Mouse (Mus musculus): ENCODE results near the gene Gm10681. TPM values are rescaled to one million over a fixed set of nuclear protein-coding genes. Genes with fewer than 3 reads are reported as not detected.
"Not testable (repeated sequence)": the region's sequence is repeated elsewhere in the genome, so short reads cannot be mapped to it uniquely, and the experiment has no call there.

The Gm10681 gene
- polyA plus RNA-seq, 1 experiment from 2014 or later, result not detected

DNA sequence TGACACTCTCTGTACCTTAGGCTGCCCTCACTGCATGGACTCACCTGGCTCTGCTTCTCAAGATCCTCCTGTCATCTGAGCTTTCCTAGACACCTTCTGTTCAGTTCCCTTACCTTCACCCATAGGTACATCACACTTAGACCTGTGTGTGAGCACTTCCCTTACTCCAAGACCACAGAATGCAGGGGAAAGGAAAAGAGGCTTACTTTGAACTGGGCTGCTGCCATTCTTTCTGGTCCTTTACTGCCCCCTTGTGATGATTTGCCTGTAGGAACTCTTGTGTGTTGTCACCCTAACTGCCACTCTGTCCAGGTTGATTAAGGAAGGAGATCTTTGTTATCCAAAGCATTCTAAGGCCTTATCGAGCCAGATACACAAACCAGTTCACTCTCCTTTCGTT is 38.4 kb downstream of the Gm10681 start:
- H3K9ac ChIP-seq (ENCODE audit: low read length); ATAC-seq (ENCODE audit: insufficient number of reproducible peaks, low FRiP score, low TSS enrichment, low read depth); H3K4me3 ChIP-seq (ENCODE audit: low read depth, low read length); H3K36me3 ChIP-seq (ENCODE audit: control insufficient read depth, insufficient read depth, low read length); DNase-seq (ENCODE audit: low spot score); H3K4me2 ChIP-seq (ENCODE audit: low read depth, severe bottlenecking); H3K4me1 ChIP-seq (ENCODE audit: control insufficient read depth, insufficient read depth, low read length); H3K9me3 ChIP-seq (ENCODE audit: control insufficient read depth, low read length); H3K27ac ChIP-seq (replicated peaks; ENCODE audit: low read depth, low read length); H3K27me3 ChIP-seq (ENCODE audit: control insufficient read depth, insufficient read depth, low read length): not testable (repeated sequence)
- WGBS, result no CpG with 5 or more reads among the region's 2 CpGs

DNA sequence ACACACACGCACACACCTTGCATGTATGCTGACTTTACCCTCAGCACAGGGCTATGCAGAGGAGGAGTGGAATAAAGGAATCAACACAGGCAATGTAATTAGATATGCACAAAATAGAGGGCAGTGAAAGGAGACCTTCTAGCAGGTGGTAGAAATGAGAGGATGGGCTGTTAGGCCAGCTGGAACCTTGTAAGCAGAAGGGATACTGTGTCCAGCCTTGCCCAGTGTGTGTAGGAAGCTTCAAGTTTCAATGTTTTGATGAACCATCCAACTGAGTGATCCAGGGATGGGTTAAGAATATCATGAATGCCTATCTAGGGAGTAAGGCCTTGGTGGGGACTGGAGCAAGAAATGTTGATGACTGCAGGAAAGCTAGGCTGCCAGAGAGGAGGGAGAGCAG is 40.1 kb downstream of the Gm10681 start:
- not testable (repeated sequence) for H3K9ac ChIP-seq (ENCODE audit: low read length); H3K4me2 ChIP-seq (ENCODE audit: low read depth, severe bottlenecking); H3K36me3 ChIP-seq (ENCODE audit: control insufficient read depth, insufficient read depth, low read length); H3K4me3 ChIP-seq (ENCODE audit: low read depth, low read length); DNase-seq (ENCODE audit: low spot score); ATAC-seq (ENCODE audit: insufficient number of reproducible peaks, low FRiP score, low TSS enrichment, low read depth); H3K9me3 ChIP-seq (ENCODE audit: control insufficient read depth, low read length); H3K27me3 ChIP-seq (ENCODE audit: control insufficient read depth, insufficient read depth, low read length); H3K4me1 ChIP-seq (ENCODE audit: control insufficient read depth, insufficient read depth, low read length); H3K27ac ChIP-seq (replicated peaks; ENCODE audit: low read depth, low read length)
- 100% methylated on average over 1 of the region's 1 CpGs for WGBS

DNA sequence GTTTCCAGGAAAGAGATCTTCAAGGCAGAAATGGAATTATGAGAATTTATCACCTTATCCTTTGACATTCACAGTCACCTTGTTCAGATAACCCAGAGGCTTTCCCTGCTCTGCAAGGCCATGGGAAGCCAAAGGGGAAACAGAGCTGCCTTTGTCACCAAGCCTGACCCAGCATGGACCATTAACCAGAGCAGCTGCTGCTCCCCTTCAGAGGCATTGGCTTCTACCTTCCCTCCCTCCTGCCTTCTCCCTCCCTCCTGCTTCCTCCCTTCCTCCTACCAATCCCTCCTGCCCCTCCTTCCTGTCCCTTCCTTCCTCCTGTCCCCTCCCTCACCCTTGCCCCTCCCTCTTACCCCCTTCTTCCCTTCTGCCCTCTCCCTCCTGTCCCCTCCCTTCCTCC is 41.0 kb downstream of the Gm10681 start:
- not testable (repeated sequence) for H3K9ac ChIP-seq (ENCODE audit: low read length); H3K4me2 ChIP-seq (ENCODE audit: low read depth, severe bottlenecking); H3K4me1 ChIP-seq (ENCODE audit: control insufficient read depth, insufficient read depth, low read length); ATAC-seq (ENCODE audit: insufficient number of reproducible peaks, low FRiP score, low TSS enrichment, low read depth); H3K9me3 ChIP-seq (ENCODE audit: control insufficient read depth, low read length); H3K27ac ChIP-seq (replicated peaks; ENCODE audit: low read depth, low read length); H3K36me3 ChIP-seq (ENCODE audit: control insufficient read depth, insufficient read depth, low read length); H3K27me3 ChIP-seq (ENCODE audit: control insufficient read depth, insufficient read depth, low read length); DNase-seq (ENCODE audit: low spot score); H3K4me3 ChIP-seq (ENCODE audit: low read depth, low read length)

DNA sequence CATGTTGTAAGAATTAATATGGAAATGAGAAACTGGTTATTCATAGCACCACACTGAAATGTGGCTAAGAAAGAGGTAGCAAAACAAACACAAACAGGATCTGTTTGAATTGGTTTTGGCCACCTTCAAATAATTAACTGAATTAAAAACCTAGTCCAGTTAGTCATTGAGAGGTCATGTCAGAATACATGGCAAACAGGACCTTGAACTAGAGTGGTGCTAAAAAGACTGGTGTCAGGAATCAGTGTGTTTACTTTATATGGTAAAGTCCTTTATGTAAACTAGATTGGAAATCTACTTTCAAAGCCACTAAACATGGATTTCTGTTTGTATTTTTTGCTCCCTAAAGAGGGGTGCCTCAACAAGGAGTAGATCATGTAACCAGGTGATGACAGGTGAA is 63.6 kb downstream of the Gm10681 start:
- not testable (repeated sequence) for H3K27me3 ChIP-seq (ENCODE audit: control insufficient read depth, insufficient read depth, low read length)

DNA sequence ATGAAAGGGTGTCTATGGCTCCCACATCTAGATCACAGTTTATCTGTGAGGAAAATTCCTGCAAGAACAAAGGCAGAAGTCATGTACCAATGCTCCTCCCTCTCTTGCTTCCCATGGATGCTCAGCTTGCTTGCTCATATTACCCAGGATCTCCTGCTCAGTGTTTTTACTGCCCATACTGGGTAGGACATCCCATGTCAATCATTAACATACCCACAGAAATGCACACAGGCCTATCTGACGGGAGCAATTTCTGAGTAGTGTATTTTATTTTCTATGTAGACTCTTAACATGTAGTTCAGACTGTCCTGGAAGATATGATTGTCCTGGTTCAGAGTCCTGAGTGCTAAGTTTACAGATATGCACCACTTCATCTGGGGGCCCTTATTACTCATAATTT is 64.1 kb downstream of the Gm10681 start:
- H3K4me1 ChIP-seq (ENCODE audit: control insufficient read depth, insufficient read depth, low read length), result not testable (repeated sequence)
- WGBS, result no CpG with 5 or more reads among the region's 1 CpGs

More for the DNA sequence above, 63.6 kb downstream of the Gm10681 start:
- ATAC-seq (ENCODE audit: insufficient number of reproducible peaks, low FRiP score, low TSS enrichment, low read depth); H3K4me2 ChIP-seq (ENCODE audit: low read depth, severe bottlenecking); DNase-seq (ENCODE audit: low spot score); H3K4me1 ChIP-seq (ENCODE audit: control insufficient read depth, insufficient read depth, low read length); H3K27ac ChIP-seq (replicated peaks; ENCODE audit: low read depth, low read length); H3K36me3 ChIP-seq (ENCODE audit: control insufficient read depth, insufficient read depth, low read length); H3K9ac ChIP-seq (ENCODE audit: low read length); H3K9me3 ChIP-seq (ENCODE audit: control insufficient read depth, low read length); H3K4me3 ChIP-seq (ENCODE audit: low read depth, low read length): not testable (repeated sequence)

DNA sequence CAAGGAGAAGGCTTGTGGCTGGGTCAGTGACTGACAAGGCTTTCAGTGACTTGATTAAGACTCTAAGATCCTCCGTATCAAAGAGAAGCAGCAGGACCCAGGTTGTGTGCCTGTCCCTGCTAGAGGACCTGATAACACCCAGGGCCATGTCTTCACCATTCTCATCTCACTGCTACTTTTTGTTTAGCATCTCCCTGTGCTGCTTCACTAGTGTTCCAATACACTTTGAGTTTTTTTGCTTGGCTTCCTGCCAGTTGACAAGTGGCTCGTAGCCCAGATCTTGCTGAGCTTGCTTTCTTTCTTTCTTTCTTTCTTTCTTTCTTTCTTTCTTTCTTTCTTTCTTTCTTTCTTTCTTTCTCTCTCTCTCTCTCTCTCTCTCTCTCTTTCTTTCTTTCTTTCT is 65.8 kb downstream of the Gm10681 start:
- not testable (repeated sequence) for H3K27ac ChIP-seq (replicated peaks; ENCODE audit: low read depth, low read length); H3K9ac ChIP-seq (ENCODE audit: low read length); H3K4me1 ChIP-seq (ENCODE audit: control insufficient read depth, insufficient read depth, low read length); ATAC-seq (ENCODE audit: insufficient number of reproducible peaks, low FRiP score, low TSS enrichment, low read depth); H3K4me2 ChIP-seq (ENCODE audit: low read depth, severe bottlenecking); DNase-seq (ENCODE audit: low spot score); H3K4me3 ChIP-seq (ENCODE audit: low read depth, low read length); H3K36me3 ChIP-seq (ENCODE audit: control insufficient read depth, insufficient read depth, low read length); H3K9me3 ChIP-seq (ENCODE audit: control insufficient read depth, low read length); H3K27me3 ChIP-seq (ENCODE audit: control insufficient read depth, insufficient read depth, low read length)
- 86% methylated on average over 1 of the region's 2 CpGs for WGBS

More for the DNA sequence above, 64.1 kb downstream of the Gm10681 start:
- H3K9me3 ChIP-seq (ENCODE audit: control insufficient read depth, low read length); ATAC-seq (ENCODE audit: insufficient number of reproducible peaks, low FRiP score, low TSS enrichment, low read depth); H3K27ac ChIP-seq (replicated peaks; ENCODE audit: low read depth, low read length); DNase-seq (ENCODE audit: low spot score); H3K27me3 ChIP-seq (ENCODE audit: control insufficient read depth, insufficient read depth, low read length); H3K4me3 ChIP-seq (ENCODE audit: low read depth, low read length); H3K36me3 ChIP-seq (ENCODE audit: control insufficient read depth, insufficient read depth, low read length); H3K9ac ChIP-seq (ENCODE audit: low read length); H3K4me2 ChIP-seq (ENCODE audit: low read depth, severe bottlenecking): not testable (repeated sequence)

DNA sequence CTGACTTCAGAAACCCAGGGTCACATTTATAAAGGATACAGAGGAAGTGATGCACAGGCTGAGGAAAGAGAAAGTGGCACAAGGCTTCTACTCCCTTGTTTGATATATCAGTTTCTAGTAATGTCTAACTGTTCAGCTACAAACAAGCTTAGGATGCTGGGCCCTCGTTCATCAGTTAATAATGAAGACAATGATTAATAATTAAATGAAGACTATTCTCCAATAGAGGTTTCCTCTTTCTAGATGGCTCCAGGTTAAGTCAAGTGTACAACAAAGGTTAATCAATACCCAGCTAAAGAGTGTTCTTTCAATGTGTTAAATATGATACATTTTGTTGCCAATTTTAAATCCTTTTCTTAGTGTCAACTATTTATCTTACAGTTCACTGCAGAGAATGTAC is 78.2 kb downstream of the Gm10681 start, which contains the start of gene Hsd3b4:
TSS of gene Hsd3b4 (minus strand) at position 101 of the 400 bp plus-strand sequence.
- not testable (repeated sequence) for H3K9me3 ChIP-seq (ENCODE audit: control insufficient read depth, low read length); H3K27me3 ChIP-seq (ENCODE audit: control insufficient read depth, insufficient read depth, low read length); ATAC-seq (ENCODE audit: insufficient number of reproducible peaks, low FRiP score, low TSS enrichment, low read depth); H3K4me2 ChIP-seq (ENCODE audit: low read depth, severe bottlenecking); H3K27ac ChIP-seq (replicated peaks; ENCODE audit: low read depth, low read length); H3K4me1 ChIP-seq (ENCODE audit: control insufficient read depth, insufficient read depth, low read length); H3K36me3 ChIP-seq (ENCODE audit: control insufficient read depth, insufficient read depth, low read length); DNase-seq (ENCODE audit: low spot score); H3K4me3 ChIP-seq (ENCODE audit: low read depth, low read length); H3K9ac ChIP-seq (ENCODE audit: low read length)
- WGBS, result no CpG with 5 or more reads among the region's 1 CpGs

DNA sequence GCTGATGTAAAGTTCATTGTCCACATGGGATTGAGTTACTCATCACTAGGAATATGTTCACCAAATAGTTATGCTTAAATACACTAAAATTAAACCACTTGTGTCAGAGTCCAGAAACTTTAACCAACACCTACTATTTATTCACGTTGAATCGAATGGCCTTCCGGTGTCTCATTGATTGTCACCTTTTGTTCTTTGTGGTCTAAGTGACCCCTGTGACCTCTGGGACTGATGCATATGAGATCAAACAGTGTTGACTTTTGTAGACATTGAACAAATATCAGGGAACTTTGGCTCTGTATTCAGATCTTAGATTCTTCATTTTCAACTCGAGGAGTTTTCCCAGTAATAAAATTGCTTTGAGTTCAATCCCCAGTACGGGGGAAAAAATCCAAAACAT is 81.4 kb downstream of the Gm10681 start:
- not testable (repeated sequence) for H3K9me3 ChIP-seq (ENCODE audit: control insufficient read depth, low read length); H3K36me3 ChIP-seq (ENCODE audit: control insufficient read depth, insufficient read depth, low read length); DNase-seq (ENCODE audit: low spot score); H3K27me3 ChIP-seq (ENCODE audit: control insufficient read depth, insufficient read depth, low read length); ATAC-seq (ENCODE audit: insufficient number of reproducible peaks, low FRiP score, low TSS enrichment, low read depth); H3K27ac ChIP-seq (replicated peaks; ENCODE audit: low read depth, low read length); H3K4me3 ChIP-seq (ENCODE audit: low read depth, low read length); H3K9ac ChIP-seq (ENCODE audit: low read length); H3K4me1 ChIP-seq (ENCODE audit: control insufficient read depth, insufficient read depth, low read length); H3K4me2 ChIP-seq (ENCODE audit: low read depth, severe bottlenecking)
- whole genome bisulfite sequencing, result no CpG with 5 or more reads among the region's 5 CpGs
